Mouse (Mus musculus) bone marrow macrophage, adult 2 months (primary cell): ENCODE data around the gene Trim17. TPM values are rescaled to one million over a fixed set of nuclear protein-coding genes. Genes with fewer than 3 reads are reported as not detected.
A peak's percentile ranks its signal among the peaks of the same experiment; 100 is the strongest.

ENCODE experiments used
- H3K27ac ChIP-seq: 2 replicates; pipeline ENCODE4 v1.5.1; 2012; ENCODE audit warnings: low read depth, low read length; ENCODE audit not compliant: insufficient read depth
- H3K4me1 ChIP-seq: 2 replicates; pipeline ENCODE4 v1.6.1; 2012; ENCODE audit warnings: low read length; ENCODE audit not compliant: control insufficient read depth, insufficient read depth
- H3K4me3 ChIP-seq: 2 replicates; pipeline ENCODE4 v1.5.1; 2012; ENCODE audit warnings: mild to moderate bottlenecking, low read length, moderate library complexity; ENCODE audit not compliant: insufficient read depth
- CTCF ChIP-seq: IDR thresholded peaks from 2 replicates; pipeline ENCODE4 v1.5.1; 2012; ENCODE audit warnings: low read depth, mild to moderate bottlenecking, low read length, moderate library complexity
- POLR2A ChIP-seq: IDR thresholded peaks from 2 replicates; pipeline ENCODE4 v1.6.1; 2012; ENCODE audit warnings: mild to moderate bottlenecking, low read depth, low read length, borderline replicate concordance
- polyA plus RNA-seq: library from polyadenylated mRNA; stranded (reverse); fragments of >200 nt; gene quantifications from 2 replicates; pipeline ENCODE4 v1.2.4, GENCODE M21; 2012; ENCODE audit not compliant: missing spikeins, insufficient read depth, insufficient read length

Trim17 gene
- polyA plus RNA-seq, 1 experiment, result 0.28 TPM

DNA sequence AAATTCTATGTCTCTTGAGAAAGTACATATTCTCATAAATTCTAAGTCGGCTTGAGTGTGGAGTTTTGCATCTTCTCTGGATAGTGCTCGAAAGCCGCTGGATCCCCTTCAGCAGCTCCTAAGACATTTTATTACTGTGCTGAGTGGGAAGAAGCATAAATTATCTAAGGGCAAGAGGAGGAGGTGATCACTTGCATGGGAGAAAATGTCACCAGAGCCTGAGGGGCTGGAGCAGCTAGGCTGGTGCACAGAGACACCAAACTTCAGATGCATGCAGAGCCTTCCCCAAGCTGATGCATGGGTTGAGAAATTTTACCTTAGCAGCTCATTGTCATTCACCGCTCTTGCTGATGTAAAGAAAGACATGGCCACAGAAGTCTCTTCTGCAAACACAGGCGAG is 10.3 kb upstream of the Trim17 start:
- H3K4me3 ChIP-seq, result no peak overlapping the region
- no peaks in the 10 kb centered on the region; the same call in 1 of the 2 replicates for H3K4me1 ChIP-seq
- no peak for TF ChIP-seq POLR2A
- no peak for TF ChIP-seq CTCF
- H3K27ac ChIP-seq, result no peak overlapping the region

DNA sequence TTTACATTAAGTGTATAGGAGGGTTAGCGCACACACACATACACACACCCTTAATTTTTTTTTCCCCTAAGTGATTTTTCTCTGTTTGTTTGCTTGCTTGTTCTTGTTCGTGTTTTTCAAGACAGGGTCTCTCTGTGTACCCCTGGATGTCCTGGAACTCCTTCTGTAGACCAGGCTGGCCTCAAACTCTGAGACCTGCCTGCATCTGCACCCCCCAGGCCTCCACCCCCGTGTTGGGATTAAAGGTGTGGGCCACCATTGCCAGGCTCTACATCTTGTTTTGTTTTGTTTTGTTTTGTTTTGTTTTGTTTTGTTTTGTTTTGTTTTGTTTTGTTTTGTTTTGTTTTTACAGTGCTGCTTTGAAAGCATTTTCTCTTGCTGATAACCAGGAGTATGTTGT is 7.2 kb upstream of the Trim17 start:
- no peaks in the 10 kb centered on the region; the same call in 1 of the 2 replicates for H3K4me1 ChIP-seq
- TF ChIP-seq POLR2A (no peak), CTCF (no peak)
- H3K4me3 ChIP-seq, result no peak overlapping the region
- H3K27ac ChIP-seq, result no peak overlapping the region

DNA sequence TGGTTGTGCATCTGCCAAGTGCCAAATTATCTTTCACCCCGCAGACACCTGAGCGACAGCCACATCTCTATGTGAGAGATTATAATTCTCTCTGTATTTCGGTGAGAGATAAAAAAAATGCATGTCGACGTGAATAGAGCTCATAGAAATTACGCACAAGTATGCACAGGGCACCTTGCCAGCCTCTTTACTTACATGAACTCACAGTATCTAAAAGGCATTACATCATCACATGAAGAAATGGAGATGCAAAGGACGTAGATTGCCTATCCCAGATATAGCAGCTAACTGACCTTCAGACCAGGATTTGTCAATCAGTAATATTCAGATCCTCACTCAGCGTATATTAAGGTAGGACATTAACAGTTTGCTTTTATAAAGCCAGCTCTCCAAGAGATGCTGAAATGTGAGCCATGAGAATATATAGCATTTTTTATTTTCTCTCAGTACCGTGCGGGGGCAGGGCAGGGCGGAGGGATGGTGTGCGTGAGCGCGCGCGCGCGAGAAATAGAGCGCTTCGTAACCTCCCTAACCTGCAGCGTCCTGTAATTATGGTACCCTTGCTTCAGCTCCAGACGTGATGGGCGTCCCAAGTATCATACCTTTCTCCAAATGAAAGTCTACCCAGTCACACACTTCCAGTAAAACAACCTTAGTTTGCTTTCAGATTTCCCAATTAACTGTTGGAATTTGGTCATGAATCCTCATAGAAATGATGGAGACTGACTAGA is 6.5 kb upstream of the Trim17 start:
- H3K4me1 ChIP-seq, result no peaks in the 10 kb centered on the region; the same call in none of the 2 replicates
- H3K4me3 ChIP-seq, result peak overlapping the region; percentile 23
- no peak overlapping the region for H3K27ac ChIP-seq
- no peak for TF ChIP-seq CTCF
- no peak for TF ChIP-seq POLR2A

DNA sequence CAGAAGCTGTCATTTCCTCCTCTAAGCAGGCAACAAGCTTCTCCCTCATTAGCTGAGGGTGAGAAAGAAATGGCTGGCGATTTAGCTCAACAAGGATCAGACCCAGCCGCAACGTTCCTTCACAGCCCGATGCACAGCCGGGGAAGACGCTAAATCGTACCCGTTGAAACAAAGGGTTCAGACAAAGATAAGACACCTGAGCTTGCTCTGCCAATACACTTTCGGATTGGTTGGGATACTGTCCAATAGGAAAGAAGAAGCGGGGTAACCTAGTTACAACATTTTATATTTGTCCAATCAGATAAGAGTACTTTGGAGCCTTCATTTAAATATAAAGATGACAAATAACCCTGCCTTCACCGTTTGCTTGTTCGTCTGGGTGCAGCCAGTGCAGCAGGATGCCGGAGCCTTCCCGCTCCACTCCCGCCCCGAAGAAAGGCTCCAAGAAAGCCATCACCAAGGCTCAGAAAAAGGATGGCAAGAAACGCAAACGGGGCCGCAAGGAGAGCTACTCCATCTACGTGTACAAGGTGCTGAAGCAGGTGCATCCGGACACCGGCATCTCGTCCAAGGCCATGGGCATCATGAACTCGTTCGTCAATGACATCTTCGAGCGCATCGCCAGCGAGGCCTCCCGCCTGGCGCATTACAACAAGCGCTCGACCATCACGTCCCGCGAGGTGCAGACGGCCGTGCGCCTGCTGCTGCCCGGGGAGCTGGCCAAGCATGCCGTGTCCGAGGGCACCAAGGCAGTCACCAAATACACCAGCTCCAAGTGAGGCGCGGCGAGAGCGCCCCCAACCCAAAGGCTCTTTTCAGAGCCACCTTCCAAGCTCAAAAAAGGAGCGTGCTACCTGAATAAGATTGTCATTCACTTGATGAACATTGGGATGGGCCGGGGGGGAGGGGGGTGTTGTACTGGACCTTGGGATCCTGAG is 5.7 kb upstream of the Trim17 start, which contains the start of gene Hist3h2ba:
Hist3h2ba (plus strand) TSS at position 379 of the 938 bp plus-strand sequence.
- no peak within 1 kb of the TSS for H3K27ac ChIP-seq
- H3K4me3 ChIP-seq, result peak within 1 kb of the TSS; percentile 23
- peaks cover 8% of the 10 kb centered on the region for H3K4me1 ChIP-seq
- no peak for TF ChIP-seq POLR2A
- TF ChIP-seq CTCF, result no peak

DNA sequence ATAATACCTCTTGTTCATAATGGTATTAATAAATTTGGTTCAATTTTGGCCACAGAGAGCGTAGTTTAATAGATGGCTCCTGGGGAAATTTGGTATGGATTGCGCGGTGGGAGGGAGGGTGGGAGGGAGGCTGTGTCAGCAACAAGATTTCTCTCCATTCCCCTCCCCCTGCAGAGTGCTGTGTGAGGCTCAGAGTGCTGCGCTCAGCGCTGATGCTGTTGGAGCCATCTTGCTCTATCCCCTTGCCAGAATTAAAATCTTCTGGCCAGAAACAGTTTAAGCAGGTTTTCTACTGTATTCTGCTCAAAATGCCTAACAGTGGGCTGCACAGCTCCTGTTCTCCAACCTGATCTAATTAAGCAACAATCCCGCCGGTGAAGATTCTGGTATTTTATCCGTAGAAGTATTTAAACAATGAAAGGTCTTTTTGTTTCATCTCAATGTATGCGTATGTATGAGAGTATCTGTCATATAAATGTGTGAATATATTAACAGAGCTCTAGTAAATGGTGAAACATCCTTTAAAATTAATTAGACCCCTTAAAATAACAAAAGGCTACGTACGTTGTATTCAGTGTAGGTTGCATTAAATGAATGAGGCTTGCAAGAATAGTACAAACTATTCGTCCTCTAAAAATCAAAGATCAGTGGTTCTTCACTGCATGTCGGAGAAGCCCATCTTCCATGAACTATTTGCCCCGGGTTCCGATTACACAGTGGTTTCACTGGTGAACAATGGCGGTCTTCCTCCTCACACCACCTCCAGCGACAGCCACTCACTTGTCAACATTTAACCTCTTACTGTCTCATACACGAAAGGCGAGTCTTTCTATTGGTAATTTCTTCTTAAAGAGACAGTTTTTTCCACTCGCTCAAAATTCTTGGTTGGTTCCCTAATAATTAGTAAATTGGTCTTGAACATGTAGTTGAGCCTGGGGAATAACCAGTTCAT is 4.7 kb upstream of the Trim17 start:
- H3K4me1 ChIP-seq, result peaks cover 8% of the 10 kb centered on the region
- no peak for TF ChIP-seq CTCF
- TF ChIP-seq POLR2A, result no peak
- no peak overlapping the region for H3K27ac ChIP-seq
- no peak overlapping the region for H3K4me3 ChIP-seq

DNA sequence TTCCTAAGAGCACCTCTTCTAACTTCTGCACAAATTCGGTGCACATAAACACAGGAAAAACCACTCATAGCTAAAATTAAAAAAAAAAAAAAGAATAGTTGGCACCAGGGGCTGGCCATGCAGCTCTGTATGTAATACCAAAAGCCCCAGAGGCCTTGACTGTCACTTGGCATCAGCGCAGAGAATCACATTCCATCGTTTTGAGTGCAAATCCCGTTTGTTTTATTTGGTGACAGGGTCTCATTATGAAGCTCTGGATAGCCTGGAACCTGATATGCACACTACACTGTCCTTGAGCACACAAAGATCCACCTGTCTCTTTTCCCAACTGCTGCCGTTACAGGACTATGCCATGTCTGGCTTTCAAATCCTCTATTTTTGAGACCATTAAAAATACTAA is 3.3 kb upstream of the Trim17 start:
- TF ChIP-seq CTCF, result no peak
- no peak for TF ChIP-seq POLR2A
- Histone ChIP-seq H3K4me3 (no peak overlapping the region), H3K4me1 (peaks cover 8% of the 10 kb centered on the region), H3K27ac (no peak overlapping the region)

DNA sequence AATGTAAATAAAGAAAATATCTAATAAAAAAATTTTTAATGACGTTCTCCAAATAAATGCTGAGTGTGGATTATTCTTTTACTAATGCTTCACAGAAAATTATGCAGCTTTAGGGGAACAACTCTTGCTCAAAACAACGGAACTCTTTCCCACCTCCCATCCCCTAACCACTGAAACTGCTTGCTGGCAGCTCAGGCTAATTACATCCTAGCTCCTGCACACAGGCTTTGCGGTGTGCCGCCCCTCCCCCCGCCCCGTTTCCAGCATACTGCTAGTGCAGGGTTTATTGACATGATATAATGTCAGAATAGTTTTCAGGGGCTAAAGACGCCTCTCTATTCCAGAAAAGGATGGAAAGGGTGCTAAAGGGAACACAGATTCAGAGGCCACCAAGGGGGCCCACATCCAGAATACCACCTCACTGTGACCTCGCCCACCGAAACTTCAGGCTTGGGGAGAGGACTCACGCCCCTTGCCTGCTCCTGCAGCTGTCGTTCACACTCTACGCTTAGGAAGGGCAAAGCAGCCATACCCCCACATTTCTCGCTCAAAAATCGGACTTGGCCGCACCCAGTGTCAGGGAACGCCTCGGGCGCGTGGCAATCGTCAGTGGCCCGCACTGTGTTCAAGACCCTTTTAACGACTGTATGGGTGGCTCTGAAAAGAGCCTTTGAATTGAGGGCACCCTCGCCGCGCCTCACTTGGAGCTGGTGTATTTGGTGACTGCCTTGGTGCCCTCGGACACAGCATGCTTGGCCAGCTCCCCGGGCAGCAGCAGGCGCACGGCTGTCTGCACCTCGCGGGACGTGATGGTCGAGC is 925 bp upstream of the Trim17 start:
- no peak for TF ChIP-seq CTCF
- TF ChIP-seq POLR2A, result no peak
- H3K27ac ChIP-seq, result peak overlapping the region; percentile 41; the same call in 1 of the 2 replicates
- peak overlapping the region; percentile 63 for H3K4me3 ChIP-seq
- H3K4me1 ChIP-seq, result peaks cover 26% of the 10 kb centered on the region

DNA sequence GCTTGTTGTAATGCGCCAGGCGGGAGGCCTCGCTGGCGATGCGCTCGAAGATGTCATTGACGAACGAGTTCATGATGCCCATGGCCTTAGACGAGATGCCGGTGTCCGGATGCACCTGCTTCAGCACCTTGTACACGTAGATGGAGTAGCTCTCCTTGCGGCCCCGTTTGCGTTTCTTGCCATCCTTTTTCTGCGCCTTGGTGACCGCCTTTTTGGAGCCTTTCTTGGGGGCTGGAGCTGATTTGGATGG is 390 bp upstream of the Trim17 start:
- Histone ChIP-seq H3K4me1 (peaks cover 28% of the 10 kb centered on the region), H3K27ac (peak overlapping the region; percentile 41; the same call in 1 of the 2 replicates), H3K4me3 (peak overlapping the region; percentile 63)

DNA sequence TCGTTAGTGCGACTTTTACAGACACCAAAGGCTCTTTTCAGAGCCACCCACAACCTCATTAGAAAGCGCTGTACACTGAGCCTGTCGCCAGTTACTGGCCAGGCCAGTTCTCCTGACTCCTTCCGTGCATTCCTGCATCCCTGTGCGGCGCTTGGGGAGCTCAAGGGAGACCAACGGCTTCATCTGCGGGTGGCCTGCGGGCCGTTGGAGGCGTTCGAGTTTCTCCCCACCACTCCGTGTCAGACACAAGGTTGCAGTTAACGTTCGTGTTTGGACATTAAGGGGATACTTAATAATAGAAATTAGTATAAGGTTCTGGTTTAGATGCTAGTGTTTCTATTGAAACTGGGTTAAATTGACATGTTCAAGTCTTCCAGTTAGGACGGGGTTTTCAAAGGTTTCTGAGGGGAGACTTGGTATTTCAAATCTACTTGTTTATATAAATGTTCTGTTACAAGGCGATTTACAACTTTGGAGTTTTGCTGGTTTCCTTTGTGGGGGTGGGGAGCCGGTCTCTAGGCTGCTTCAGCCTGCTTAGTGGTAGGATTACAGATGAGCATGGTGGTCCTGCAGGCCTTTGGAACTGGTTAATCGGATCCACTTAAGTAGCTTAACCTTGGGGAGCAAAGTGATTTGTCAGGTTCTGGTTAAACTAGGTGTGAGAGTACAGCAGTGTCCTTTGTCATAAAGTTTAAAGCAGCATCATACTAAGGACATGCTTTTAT is 820 bp downstream of the Trim17 start:
- Histone ChIP-seq H3K4me3 (peak overlapping the region; percentile 85), H3K4me1 (peaks cover 31% of the 10 kb centered on the region), H3K27ac (peak overlapping the region; percentile 90)
- TF ChIP-seq CTCF (no peak), POLR2A (no peak)
